Mouse (Mus musculus) kidney, adult 2 months (tissue): Measurements from ENCODE around the gene Ces1c. TPM values are rescaled to one million over a fixed set of nuclear protein-coding genes. Genes with fewer than 3 reads are reported as not detected.
A peak's percentile ranks its signal among the peaks of the same experiment; 100 is the strongest.

Experiments used
- DNase-seq: peaks from one replicate; pipeline ENCODE4 v3.0.0; 2021
- H3K27ac ChIP-seq: fragments of 200-500 bp; 2 replicates; pipeline ENCODE4 v1.5.1; 2012; ENCODE audit warnings: low read depth, low read length, control low read depth, inconsistent platforms; ENCODE audit not compliant: insufficient read depth
- H3K27me3 ChIP-seq: fragments of 200-500 bp; replicated peaks from 2 replicates; pipeline ENCODE4 v1.6.1; 2012; ENCODE audit warnings: mild to moderate bottlenecking, moderate library complexity, low read length, inconsistent platforms; ENCODE audit not compliant: control insufficient read depth, insufficient read depth
- H3K36me3 ChIP-seq: fragments of 200-500 bp; 2 replicates; pipeline ENCODE4 v1.6.1; 2012; ENCODE audit warnings: mild to moderate bottlenecking, moderate library complexity, low read length, inconsistent platforms; ENCODE audit not compliant: control insufficient read depth, insufficient read depth
- H3K4me1 ChIP-seq: fragments of 200-500 bp; 2 replicates; pipeline ENCODE4 v1.6.1; 2011; ENCODE audit warnings: low read length; ENCODE audit not compliant: control insufficient read depth, insufficient read depth
- H3K4me3 ChIP-seq: fragments of 200-500 bp; 2 replicates; pipeline ENCODE4 v1.5.1; 2011; ENCODE audit warnings: mild to moderate bottlenecking, low read depth, low read length, control low read depth; ENCODE audit not compliant: insufficient read depth
- CTCF ChIP-seq: fragments of 200-500 bp; conservative IDR thresholded peaks from 2 replicates; pipeline ENCODE4 v1.5.1; 2011; ENCODE audit warnings: low read depth, mild to moderate bottlenecking, control low read depth, low read length, moderate library complexity, mixed read lengths; ENCODE audit not compliant: insufficient read depth, insufficient read length
- POLR2A ChIP-seq: fragments of 200-500 bp; IDR thresholded peaks from one replicate; pipeline ENCODE4 v1.6.1; 2011; ENCODE audit warnings: low read depth, low read length, control low read depth
- WGBS: fragments of 180-500 bp; shearing (Covaris S2); methylation state at CpG from one replicate; pipeline ENCODE4 v1.1.7; 2018; 5-methylcytosine and 5-hydroxymethylcytosine counted together
- polyA plus RNA-seq: library from polyadenylated mRNA; depleted of rRNA; stranded (reverse); fragments of >200 nt; gene quantifications from 2 replicates; pipeline ENCODE4 v1.2.3, GENCODE M21; 2012; rRNA removed

Gene Ces1c
- polyA plus RNA-seq = 0.22 and 0.39 TPM in 2 replicates

DNA sequence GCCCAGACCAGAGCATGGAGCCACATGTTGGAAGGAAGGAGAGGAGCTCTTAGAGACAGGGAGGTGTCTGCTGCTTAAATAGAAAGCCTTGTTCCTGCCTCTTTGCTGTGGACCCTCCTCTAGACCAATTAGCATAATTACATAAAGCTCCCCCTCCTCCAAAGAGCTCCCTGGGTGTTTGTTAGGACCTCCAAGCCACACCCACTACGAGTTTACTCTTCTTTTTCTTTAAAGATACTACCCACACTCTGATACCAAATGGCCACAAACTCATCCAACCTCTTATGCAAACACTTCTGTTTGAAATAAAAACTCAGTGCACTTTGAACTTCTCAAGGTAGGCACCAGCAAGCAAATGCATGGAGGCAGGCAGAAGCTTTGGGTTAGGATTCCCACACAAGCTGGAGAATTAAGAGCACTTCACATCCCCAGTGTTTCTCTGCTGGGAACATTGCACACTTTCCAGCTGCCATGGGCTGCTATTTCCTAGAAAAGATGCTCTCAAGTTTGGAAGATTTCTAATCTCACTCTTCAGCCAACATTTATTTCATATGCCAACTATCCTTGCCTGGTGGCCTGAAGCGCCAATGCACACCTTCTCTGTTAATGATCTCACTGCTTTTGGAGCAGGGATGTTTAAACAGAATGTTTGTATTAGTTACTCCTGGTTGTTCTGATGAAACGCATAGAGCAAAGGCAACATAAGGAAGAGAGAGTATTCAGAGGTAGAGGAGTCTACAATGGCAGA, at the start of gene Ces1c:
Gene Ces1c (minus strand): TSS at position 51 of the 748 bp plus-strand sequence.
- Histone ChIP-seq H3K36me3 (no peaks in the 10 kb centered on the region), H3K27me3 (no peaks in the 10 kb centered on the region), H3K4me3 (no peak within 1 kb of the TSS), H3K4me1 (no peaks in the 10 kb centered on the region), H3K27ac (no peak within 1 kb of the TSS)
- WGBS = 85% methylated on average over 3 of the region's 3 CpGs
- TF ChIP-seq CTCF = no peak
- no peak for TF ChIP-seq POLR2A
- no peak for DNase-seq

DNA sequence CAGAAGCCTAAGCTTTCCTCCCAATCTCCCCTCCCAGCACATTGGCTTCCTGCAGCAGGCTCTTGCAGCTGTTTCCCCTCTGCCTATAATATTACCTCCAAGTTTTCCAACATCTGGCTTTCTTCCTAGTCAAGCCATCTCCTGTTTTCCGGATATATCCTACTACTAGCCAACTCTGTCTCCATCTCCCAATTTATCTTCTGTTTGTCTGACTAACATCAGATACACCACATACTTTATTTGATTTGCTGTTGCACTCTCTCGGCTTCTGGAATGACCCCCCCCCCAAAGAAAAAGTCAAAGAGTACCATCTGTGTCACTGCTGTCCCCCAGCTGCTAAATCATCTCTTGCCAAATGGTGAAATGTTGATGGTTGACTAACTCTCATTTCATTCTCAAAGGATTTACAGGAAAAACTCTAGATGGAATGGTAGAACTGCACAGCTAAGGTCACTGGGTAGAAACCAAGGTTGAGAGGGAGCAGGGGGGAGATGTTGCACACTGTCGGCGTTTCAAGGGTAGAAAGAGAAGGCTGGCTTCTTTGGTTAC, 49.6 kb upstream of the Ces1c start:
- 41% methylated on average over 4 of the region's 4 CpGs for WGBS
- H3K36me3 ChIP-seq = peaks cover 3% of the 10 kb centered on the region; the same call in 1 of the 2 replicates
- H3K27ac ChIP-seq = no peak overlapping the region
- no peaks in the 10 kb centered on the region for H3K27me3 ChIP-seq
- no peak for TF ChIP-seq POLR2A
- TF ChIP-seq CTCF = no peak
- H3K4me1 ChIP-seq = peaks cover 3% of the 10 kb centered on the region; the same call in 1 of the 2 replicates
- no peak for DNase-seq
- no peak overlapping the region for H3K4me3 ChIP-seq

DNA sequence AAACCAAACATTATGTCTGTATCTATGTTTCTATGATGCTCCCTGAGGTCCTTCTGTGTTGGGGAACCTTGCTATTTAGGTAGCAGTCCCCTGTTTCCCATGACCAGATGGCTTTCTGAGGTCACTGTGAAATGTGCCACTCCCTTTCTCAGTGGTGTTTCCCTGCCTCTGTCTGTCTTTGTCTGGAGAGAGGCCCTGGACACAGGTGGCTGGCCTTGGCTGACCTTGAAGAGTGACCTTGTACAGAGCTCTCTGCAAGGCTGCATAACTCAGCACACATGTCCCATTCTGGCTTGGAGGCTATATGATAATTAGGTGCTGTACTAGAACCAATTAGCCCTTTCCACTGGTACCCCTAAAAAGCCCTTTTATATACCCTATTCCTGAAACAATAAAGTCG, 45.5 kb upstream of the Ces1c start:
- Histone ChIP-seq H3K4me1 (peaks cover 3% of the 10 kb centered on the region; the same call in 1 of the 2 replicates), H3K4me3 (no peak overlapping the region), H3K27me3 (no peaks in the 10 kb centered on the region), H3K27ac (peak overlapping the region; percentile 10; the same call in 1 of the 2 replicates), H3K36me3 (peaks cover 1% of the 10 kb centered on the region; the same call in 1 of the 2 replicates)
- TF ChIP-seq POLR2A (no peak), CTCF (no peak)
- DNase-seq = peak; percentile 16
- 18% methylated on average over 1 of the region's 1 CpGs for WGBS

- peaks cover 3% of the 10 kb centered on the region; the same call in 1 of the 2 replicates for H3K36me3 ChIP-seq
- TF ChIP-seq POLR2A (no peak), CTCF (no peak)
- peaks cover 3% of the 10 kb centered on the region; the same call in 1 of the 2 replicates for H3K4me1 ChIP-seq
- H3K4me3 ChIP-seq = no peak overlapping the region
- no peak overlapping the region for H3K27ac ChIP-seq
- no peaks in the 10 kb centered on the region for H3K27me3 ChIP-seq
- no peak for DNase-seq
- 95% methylated on average over 2 of the region's 2 CpGs for WGBS
Observed at GRCm38 (mm10) chr8:93174554-93174953, 43.5 kb upstream of the Ces1c start.

- H3K4me1 ChIP-seq = peaks cover 3% of the 10 kb centered on the region; the same call in 1 of the 2 replicates
- H3K27ac ChIP-seq = no peak overlapping the region
- no peak for DNase-seq
- peaks cover 4% of the 10 kb centered on the region; the same call in 1 of the 2 replicates for H3K36me3 ChIP-seq
- WGBS = 42% methylated on average over 1 of the region's 1 CpGs
- no peak overlapping the region for H3K4me3 ChIP-seq
- TF ChIP-seq CTCF (no peak), POLR2A (no peak)
- no peaks in the 10 kb centered on the region for H3K27me3 ChIP-seq
Observed at GRCm38 (mm10) chr8:93171846-93172590, 40.9 kb upstream of the Ces1c start.

DNA sequence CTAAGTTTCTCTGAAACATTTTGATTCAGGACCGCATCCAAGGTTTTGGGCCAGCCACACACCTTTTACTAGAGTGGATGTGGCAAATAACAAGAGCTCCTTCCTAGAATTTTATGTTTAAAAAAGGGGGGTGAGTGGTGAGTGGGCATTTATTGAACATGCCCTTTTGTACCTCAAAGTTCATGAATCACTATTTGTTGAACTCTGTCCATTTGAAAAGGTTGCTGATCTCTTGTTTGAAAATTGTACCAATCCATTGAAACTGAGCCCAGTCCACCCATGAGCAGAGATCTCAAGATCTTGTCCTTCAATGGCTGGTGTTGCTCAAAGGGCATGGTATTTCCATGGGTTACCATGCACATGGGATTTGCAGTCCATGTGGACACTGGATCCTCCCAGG, 32.3 kb upstream of the Ces1c start:
- peak; percentile 24 for DNase-seq
- 90% methylated on average over 1 of the region's 1 CpGs for WGBS
- H3K4me3 ChIP-seq = no peak overlapping the region
- H3K27ac ChIP-seq = no peak overlapping the region
- H3K4me1 ChIP-seq = no peaks in the 10 kb centered on the region; the same call in 1 of the 2 replicates
- H3K27me3 ChIP-seq = no peaks in the 10 kb centered on the region
- TF ChIP-seq CTCF = no peak
- TF ChIP-seq POLR2A = no peak
- H3K36me3 ChIP-seq = no peaks in the 10 kb centered on the region
